Mouse (Mus musculus): ENCODE data around the gene Gpr150. TPM values are rescaled to one million over a fixed set of nuclear protein-coding genes. Genes with fewer than 3 reads are reported as not detected.

The Gpr150 gene
- polyA plus RNA-seq (2015; fragmentation: Illumina TruSeq; extraction: RNeasy Lipid Tissue Mini Kit (QIAGEN cat#74804); ENCODE audit: insufficient read depth, low replicate concordance): not detected

DNA sequence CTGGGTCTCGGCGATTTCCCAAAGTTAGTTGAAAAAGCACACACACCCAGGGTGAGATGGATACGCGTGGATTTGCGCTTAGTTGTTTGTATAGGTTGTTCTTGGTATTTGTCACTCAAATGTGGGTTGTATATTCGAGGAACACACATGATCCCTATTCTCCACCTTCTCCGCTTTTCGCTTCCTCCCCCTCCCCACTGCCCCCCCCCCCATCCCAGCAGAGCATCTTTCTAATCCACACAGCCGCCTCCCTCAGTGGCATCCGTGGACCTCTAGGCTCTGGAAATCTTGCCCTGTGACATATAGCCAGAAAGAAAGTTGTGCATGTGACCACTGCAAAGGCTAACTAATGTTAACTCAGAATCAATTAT is at the start of gene Gpr150:
Gene Gpr150 (minus strand): TSS at position 101 of the 371 bp plus-strand sequence.

DNA sequence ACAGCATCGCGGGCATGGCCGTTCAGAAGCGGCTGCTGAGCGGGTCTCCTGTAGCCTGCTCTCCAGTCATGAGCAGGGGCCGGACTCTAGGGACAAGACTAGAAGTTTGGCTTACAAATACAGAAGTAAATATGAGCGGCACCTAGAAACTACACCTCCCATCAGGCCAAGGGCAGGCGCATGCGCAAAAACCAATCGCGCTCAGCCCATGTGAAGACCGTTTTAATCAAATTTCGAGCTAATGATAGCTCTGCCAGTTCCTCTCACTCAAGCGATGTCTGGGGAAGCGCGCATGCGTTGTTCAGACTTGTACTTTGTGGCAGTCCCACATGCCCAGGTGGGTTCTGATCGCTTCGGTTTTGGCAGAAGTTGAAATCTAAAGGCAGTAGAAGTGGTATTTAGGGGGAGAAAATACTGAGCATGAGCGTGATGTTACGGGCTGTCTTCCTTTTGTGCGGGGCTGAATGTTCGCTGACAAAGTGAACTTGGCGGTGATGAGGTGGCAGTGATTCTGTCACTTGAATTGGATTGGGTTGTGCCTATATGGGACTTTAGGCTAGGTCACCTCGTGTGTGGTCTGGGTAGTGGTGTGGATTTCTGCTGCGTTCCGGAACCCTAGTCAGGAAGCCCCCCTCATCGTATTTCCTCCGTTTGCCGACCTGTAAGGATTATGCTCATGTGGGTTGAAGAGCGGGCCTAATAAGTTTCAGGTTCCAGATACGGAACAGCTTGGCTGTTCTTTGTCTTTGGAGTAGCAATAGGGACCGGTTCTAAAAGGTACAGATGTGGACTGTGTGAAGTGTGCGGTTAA is 41.9 kb upstream of the Gpr150 start, which contains the start of the genes Arsk and Ttc37:
Gene Arsk (minus strand): TSS at position 168 of the 811 bp plus-strand sequence.
Gene Ttc37 (plus strand): TSS at position 242 of the 811 bp plus-strand sequence.

DNA sequence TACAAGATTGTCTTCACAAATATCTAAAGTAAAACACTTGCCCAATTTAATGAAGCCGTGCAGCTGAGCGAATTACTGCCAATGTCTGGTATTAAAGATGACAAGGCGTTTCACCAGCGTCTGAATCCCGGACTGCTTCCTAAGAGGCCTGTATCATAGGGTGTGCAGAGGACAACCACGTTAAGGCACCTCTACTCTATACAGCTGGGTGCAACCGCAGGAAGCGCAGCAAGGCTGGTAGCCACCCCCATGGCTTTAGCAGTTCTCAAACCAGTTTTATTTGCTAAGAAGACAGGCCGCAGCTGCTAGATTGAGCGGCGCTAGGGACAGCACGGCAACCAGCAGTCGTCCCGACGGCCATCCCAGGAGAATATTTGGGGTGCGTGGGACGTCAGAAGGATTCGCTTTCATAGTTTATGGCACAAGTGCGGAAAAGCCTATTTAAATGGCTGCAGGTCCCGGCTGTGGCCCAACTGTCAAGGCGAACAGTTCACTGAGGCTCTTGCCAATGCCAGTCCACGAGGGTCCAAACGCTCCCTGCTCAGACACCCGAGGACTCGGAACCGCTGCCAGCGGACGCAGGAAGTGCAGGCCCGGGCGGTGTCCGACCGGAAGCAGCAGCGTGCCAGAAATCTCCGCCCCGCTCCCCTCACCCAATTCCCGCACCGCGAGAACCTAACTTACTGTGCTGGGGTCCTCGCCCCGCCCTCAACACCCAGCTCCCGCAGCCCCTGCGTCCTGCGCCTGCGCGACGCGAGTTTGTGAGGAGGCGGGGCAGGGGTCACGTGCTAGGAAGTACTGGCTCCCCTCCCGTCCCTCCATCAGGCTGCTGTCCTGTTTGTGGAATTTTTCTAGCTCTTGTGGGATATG is 38.6 kb downstream of the Gpr150 start, which contains the start of gene Rfesd:
Gene Rfesd (minus strand): TSS at position 746 of the 870 bp plus-strand sequence.

Other genes starting within 250 kb of the Gpr150 start
- gene Glrx, start 217.1 kb downstream of the Gpr150 start, polyA plus RNA-seq (2015; fragmentation: Illumina TruSeq; extraction: RNeasy Lipid Tissue Mini Kit (QIAGEN cat#74804); ENCODE audit: insufficient read depth, low replicate concordance): 56.3 TPM
- 3.2 TPM for gene Rhobtb3, start 113.1 kb downstream of the Gpr150 start, polyA plus RNA-seq (2015; fragmentation: Illumina TruSeq; extraction: RNeasy Lipid Tissue Mini Kit (QIAGEN cat#74804); ENCODE audit: insufficient read depth, low replicate concordance)
- not detected for gene Spata9, start 89.8 kb downstream of the Gpr150 start, polyA plus RNA-seq (2015; fragmentation: Illumina TruSeq; extraction: RNeasy Lipid Tissue Mini Kit (QIAGEN cat#74804); ENCODE audit: insufficient read depth, low replicate concordance)
- 31.9 TPM for gene Rfesd, start 38.3 kb downstream of the Gpr150 start, polyA plus RNA-seq (2015; fragmentation: Illumina TruSeq; extraction: RNeasy Lipid Tissue Mini Kit (QIAGEN cat#74804); ENCODE audit: insufficient read depth, low replicate concordance)
- 16.7 TPM for gene Arsk, start 41.7 kb upstream of the Gpr150 start, polyA plus RNA-seq (2015; fragmentation: Illumina TruSeq; extraction: RNeasy Lipid Tissue Mini Kit (QIAGEN cat#74804); ENCODE audit: insufficient read depth, low replicate concordance)
- gene Ttc37, start 41.7 kb upstream of the Gpr150 start, polyA plus RNA-seq (2015; fragmentation: Illumina TruSeq; extraction: RNeasy Lipid Tissue Mini Kit (QIAGEN cat#74804); ENCODE audit: insufficient read depth, low replicate concordance): 17.8 TPM
- not detected for gene Fam81b, start 248.1 kb upstream of the Gpr150 start, polyA plus RNA-seq (2015; fragmentation: Illumina TruSeq; extraction: RNeasy Lipid Tissue Mini Kit (QIAGEN cat#74804); ENCODE audit: insufficient read depth, low replicate concordance)